Mouse (Mus musculus) lung, adult 2 months (tissue): ENCODE results near the gene Tnfrsf4.

Experiments
- CTCF ChIP-seq: fragments of 200-500 bp; IDR thresholded peaks from 2 replicates; pipeline ENCODE4 v1.5.1; 2011; ENCODE audit warnings: mild to moderate bottlenecking, low read length, control low read depth; ENCODE audit not compliant: insufficient read depth
- POLR2A ChIP-seq: fragments of 200-500 bp; IDR thresholded peaks from 2 replicates; pipeline ENCODE4 v1.6.1; 2011; ENCODE audit warnings: low read depth, mild to moderate bottlenecking, control low read depth, low read length, borderline replicate concordance; ENCODE audit errors: extremely low read depth

DNA sequence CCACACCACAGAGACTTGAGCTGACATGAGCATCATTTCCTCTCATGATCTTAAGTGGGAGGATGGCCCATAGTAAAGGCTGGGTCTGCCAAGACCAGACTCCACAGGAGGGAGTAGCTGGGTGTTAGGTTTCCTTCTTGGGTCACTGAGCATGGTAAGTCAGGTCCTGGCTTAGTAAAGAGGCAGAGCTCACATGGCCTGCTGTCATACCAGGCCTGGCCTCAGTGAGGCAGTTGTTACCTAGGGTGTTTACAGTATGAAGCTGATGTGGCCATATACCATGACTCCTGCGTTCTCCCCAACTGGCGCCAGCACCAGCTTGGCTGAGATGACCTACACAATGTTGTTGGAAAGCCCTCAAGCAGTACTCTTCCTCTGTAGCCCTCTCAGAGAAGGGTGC lies 40.4 kb upstream of the Tnfrsf4 start:
- TF ChIP-seq CTCF, result no peak
- TF ChIP-seq POLR2A, result no peak
